Mouse (Mus musculus) forebrain, embryonic 12.5 days (tissue): Measurements from ENCODE around the gene Veph1. TPM values are rescaled to one million over a fixed set of nuclear protein-coding genes. Genes with fewer than 3 reads are reported as not detected.

Source experiments
- ATAC-seq: fragments of 200-750 bp; cut with Nextera tagmentation; 2 replicates; pipeline ENCODE4 v1.8.0; 2017; ENCODE audit warnings: moderate TSS enrichment; ENCODE audit not compliant: low FRiP score
- H3K27ac ChIP-seq: fragments of 300-500 bp; sonication (generic); 2 replicates; pipeline ENCODE4 v1.5.1; 2016; ENCODE audit warnings: mild to moderate bottlenecking
- H3K27me3 ChIP-seq: fragments of 300-500 bp; sonication (generic); 2 replicates; pipeline ENCODE4 v1.6.1; 2016; ENCODE audit warnings: mild to moderate bottlenecking
- H3K36me3 ChIP-seq: fragments of 300-500 bp; sonication (generic); replicated peaks from 2 replicates; pipeline ENCODE4 v1.6.1; 2016; ENCODE audit warnings: mild to moderate bottlenecking
- H3K4me1 ChIP-seq: fragments of 300-500 bp; sonication (generic); 2 replicates; pipeline ENCODE4 v1.6.1; 2016
- H3K4me2 ChIP-seq: fragments of 300-500 bp; sonication (generic); 2 replicates; pipeline ENCODE4 v1.6.1; 2016; ENCODE audit warnings: mild to moderate bottlenecking, moderate library complexity
- H3K4me3 ChIP-seq: fragments of 300-500 bp; sonication (generic); replicated peaks from 2 replicates; pipeline ENCODE4 v1.5.1; 2016; ENCODE audit warnings: mild to moderate bottlenecking
- H3K9ac ChIP-seq: fragments of 300-500 bp; sonication (generic); 2 replicates; pipeline ENCODE4 v1.6.1; 2016; ENCODE audit warnings: mild to moderate bottlenecking
- H3K9me3 ChIP-seq: fragments of 300-500 bp; sonication (generic); 2 replicates; pipeline ENCODE4 v1.6.1; 2016
- WGBS: fragments of 180-500 bp; shearing (Covaris S2); methylation state at CpG from one replicate; pipeline ENCODE4 v1.1.7; 2016; 5-methylcytosine and 5-hydroxymethylcytosine counted together
- polyA plus RNA-seq: library from polyadenylated mRNA; unstranded; fragments of >200 nt; fragmentation: Nextera tagmentation; extraction: Ambion mirVana; gene quantifications from 2 replicates; pipeline ENCODE4 v1.2.1, GENCODE M21; 2016

The Veph1 gene
- polyA plus RNA-seq, 1 experiment from 2014 or later, result 16.7 TPM

- Histone ChIP-seq H3K27me3 (no peaks in the 10 kb centered on the region), H3K4me2 (no peak overlapping the region), H3K27ac (no peak overlapping the region), H3K9ac (no peak overlapping the region), H3K4me1 (no peaks in the 10 kb centered on the region), H3K4me3 (no peak overlapping the region), H3K36me3 (no peaks in the 10 kb centered on the region), H3K9me3 (no peaks in the 10 kb centered on the region)
- WGBS, result 59% methylated on average over 4 of the region's 4 CpGs
- ATAC-seq, result no peak
Observed at GRCm38 (mm10) chr3:66080631-66081362, 215.8 kb downstream of the Veph1 start.

- H3K27ac ChIP-seq, result no peak overlapping the region
- 91% methylated on average over 4 of the region's 4 CpGs for WGBS
- no peak overlapping the region for H3K4me3 ChIP-seq
- ATAC-seq, result no peak
- no peak overlapping the region for H3K4me2 ChIP-seq
- H3K4me1 ChIP-seq, result no peaks in the 10 kb centered on the region
- no peaks in the 10 kb centered on the region for H3K9me3 ChIP-seq
- no peaks in the 10 kb centered on the region for H3K36me3 ChIP-seq
- H3K9ac ChIP-seq, result no peak overlapping the region
- no peaks in the 10 kb centered on the region for H3K27me3 ChIP-seq
Observed at GRCm38 (mm10) chr3:66079886-66080285, 216.8 kb downstream of the Veph1 start.

DNA sequence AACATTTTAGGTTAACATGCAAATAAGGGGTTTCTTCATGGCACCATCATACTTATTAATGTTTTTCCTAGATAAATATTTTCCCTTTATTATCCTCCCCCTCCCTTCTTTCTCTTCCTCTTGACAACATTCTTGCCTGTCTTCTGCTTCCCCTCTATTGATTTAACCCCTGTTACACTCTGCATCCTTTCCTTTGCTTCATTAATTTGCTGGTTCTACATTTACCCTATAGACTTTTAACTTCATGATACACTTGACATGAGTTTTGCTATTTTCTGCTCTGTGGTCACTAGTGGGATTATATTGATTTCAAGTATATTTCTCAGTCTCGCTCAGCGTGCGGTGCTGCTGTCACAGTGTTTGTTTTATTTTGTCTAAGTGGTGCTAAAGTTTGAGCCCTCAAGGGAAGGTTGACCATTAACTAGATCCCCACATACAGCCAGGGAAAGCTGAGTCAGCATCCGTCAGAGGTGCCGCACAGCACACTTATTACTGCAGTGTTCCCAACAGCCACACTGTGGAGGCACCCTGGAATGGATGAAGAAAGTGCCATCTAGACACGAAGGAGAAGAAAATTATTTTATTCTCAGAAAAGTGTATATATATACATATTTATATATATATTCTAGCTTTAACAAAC lies 217.6 kb downstream of the Veph1 start:
- Histone ChIP-seq H3K4me1 (no peaks in the 10 kb centered on the region), H3K36me3 (no peaks in the 10 kb centered on the region), H3K27ac (no peak overlapping the region), H3K9me3 (no peaks in the 10 kb centered on the region), H3K4me3 (no peak overlapping the region), H3K9ac (no peak overlapping the region), H3K27me3 (no peaks in the 10 kb centered on the region), H3K4me2 (no peak overlapping the region)
- no peak for ATAC-seq
- 82% methylated on average over 6 of the region's 6 CpGs for WGBS

- no peaks in the 10 kb centered on the region for H3K27me3 ChIP-seq
- no peak overlapping the region for H3K4me2 ChIP-seq
- H3K4me3 ChIP-seq, result no peak overlapping the region
- no peaks in the 10 kb centered on the region for H3K9me3 ChIP-seq
- no peak overlapping the region for H3K9ac ChIP-seq
- no peaks in the 10 kb centered on the region for H3K4me1 ChIP-seq
- no peaks in the 10 kb centered on the region for H3K36me3 ChIP-seq
- 88% methylated on average over 23 of the region's 23 CpGs for WGBS
- ATAC-seq, result no peak
- no peak overlapping the region for H3K27ac ChIP-seq
Observed at GRCm38 (mm10) chr3:66078026-66078721, 218.5 kb downstream of the Veph1 start.

- no peak overlapping the region for H3K4me3 ChIP-seq
- no peak overlapping the region for H3K27ac ChIP-seq
- H3K9me3 ChIP-seq, result no peaks in the 10 kb centered on the region
- no peaks in the 10 kb centered on the region for H3K36me3 ChIP-seq
- WGBS, result 90% methylated on average over 1 of the region's 1 CpGs
- no peak for ATAC-seq
- no peak overlapping the region for H3K4me2 ChIP-seq
- no peaks in the 10 kb centered on the region for H3K4me1 ChIP-seq
- H3K27me3 ChIP-seq, result no peaks in the 10 kb centered on the region
- H3K9ac ChIP-seq, result no peak overlapping the region
Observed at GRCm38 (mm10) chr3:66070274-66070673, 226.4 kb downstream of the Veph1 start.

- WGBS, result 50% methylated on average over 6 of the region's 6 CpGs
- Histone ChIP-seq H3K36me3 (no peaks in the 10 kb centered on the region), H3K27me3 (no peaks in the 10 kb centered on the region), H3K9me3 (no peaks in the 10 kb centered on the region), H3K4me2 (no peak overlapping the region), H3K4me3 (no peak overlapping the region), H3K27ac (no peak overlapping the region), H3K4me1 (no peaks in the 10 kb centered on the region), H3K9ac (no peak overlapping the region)
- ATAC-seq, result no peak
Observed at GRCm38 (mm10) chr3:66063881-66064280, 232.8 kb downstream of the Veph1 start.

- Histone ChIP-seq H3K4me3 (no peak overlapping the region), H3K27me3 (no peaks in the 10 kb centered on the region), H3K9me3 (no peaks in the 10 kb centered on the region), H3K36me3 (no peaks in the 10 kb centered on the region), H3K27ac (no peak overlapping the region), H3K9ac (no peak overlapping the region), H3K4me1 (no peaks in the 10 kb centered on the region), H3K4me2 (no peak overlapping the region)
- 96% methylated on average over 16 of the region's 16 CpGs for WGBS
- ATAC-seq, result no peak
Observed at GRCm38 (mm10) chr3:66056912-66057311, 239.7 kb downstream of the Veph1 start.

- Histone ChIP-seq H3K4me2 (no peak overlapping the region), H3K36me3 (no peaks in the 10 kb centered on the region), H3K4me1 (no peaks in the 10 kb centered on the region), H3K9me3 (no peaks in the 10 kb centered on the region), H3K27me3 (no peaks in the 10 kb centered on the region), H3K27ac (no peak overlapping the region), H3K9ac (no peak overlapping the region), H3K4me3 (no peak overlapping the region)
- 95% methylated on average over 7 of the region's 7 CpGs for WGBS
- no peak for ATAC-seq
Observed at GRCm38 (mm10) chr3:66055652-66056051, 241.0 kb downstream of the Veph1 start.

DNA sequence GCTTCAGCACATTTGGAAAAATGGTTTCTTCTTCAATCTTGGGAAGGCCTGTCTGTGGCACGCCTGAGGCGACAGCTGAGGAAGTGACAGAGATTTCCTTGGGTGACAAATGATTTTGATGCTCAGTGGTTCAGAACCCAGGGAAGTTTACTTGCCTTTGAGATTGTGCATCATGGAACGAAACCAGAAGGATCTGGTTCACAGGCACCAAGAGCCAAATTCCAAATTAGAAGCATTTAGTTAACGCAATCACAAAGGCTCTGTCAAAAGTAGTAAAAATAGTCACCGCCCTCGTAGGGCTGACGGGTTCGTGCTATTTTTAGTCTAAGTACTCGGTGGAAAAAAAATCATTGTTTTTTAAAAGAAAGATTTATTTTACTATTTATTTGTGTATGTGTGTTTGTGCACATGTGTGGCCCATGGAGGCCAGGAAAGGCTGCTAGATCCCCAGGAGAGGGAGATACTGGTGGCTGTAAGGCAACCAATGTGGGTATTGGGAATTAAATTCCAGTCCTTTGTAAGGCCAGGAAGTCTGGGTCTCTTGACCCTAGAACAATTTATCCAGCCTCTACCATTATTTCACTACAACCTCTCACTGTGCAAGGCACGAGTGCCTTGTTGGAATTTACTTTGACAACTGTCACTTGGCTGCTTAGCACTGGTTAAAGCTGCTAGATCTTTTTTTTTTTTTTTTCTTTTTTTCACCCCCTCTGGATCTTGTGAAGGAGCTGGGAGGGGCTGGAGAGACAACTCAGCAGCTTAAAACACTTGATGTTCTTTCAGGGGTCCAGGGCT lies 246.3 kb downstream of the Veph1 start:
- Histone ChIP-seq H3K9me3 (no peaks in the 10 kb centered on the region), H3K4me2 (no peak overlapping the region), H3K27me3 (no peaks in the 10 kb centered on the region), H3K36me3 (no peaks in the 10 kb centered on the region), H3K27ac (no peak overlapping the region), H3K9ac (no peak overlapping the region), H3K4me1 (no peaks in the 10 kb centered on the region), H3K4me3 (no peak overlapping the region)
- ATAC-seq, result no peak
- WGBS, result 66% methylated on average over 10 of the region's 10 CpGs

DNA sequence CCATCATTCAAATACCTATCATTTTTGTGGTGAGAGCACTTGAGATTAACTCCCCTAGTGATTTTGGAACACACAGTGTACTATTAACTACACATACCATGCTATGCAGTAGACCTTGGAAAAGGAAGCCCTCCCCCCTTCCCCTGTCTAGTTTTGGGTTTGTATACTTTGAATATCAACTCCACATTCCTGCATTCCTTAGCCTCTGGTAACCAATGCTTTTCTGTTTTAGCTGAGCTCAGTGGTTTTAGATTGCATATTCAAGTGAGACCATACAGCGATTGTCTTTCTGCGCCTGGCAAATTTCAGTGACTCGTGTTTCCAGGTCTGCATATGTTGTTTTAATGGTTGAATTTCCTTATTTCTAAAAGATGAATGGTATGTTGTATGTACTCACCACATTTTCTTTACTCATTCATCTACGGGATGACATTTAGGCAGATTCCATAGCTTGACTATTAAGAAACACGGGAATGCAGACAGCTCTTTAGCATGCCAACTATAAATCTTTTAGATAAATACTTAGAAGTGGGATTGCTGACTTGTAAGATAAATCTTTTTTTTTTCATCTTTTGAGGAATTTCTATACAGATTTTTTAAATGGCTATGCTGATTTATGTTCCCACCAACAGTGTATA lies 255.7 kb downstream of the Veph1 start:
- WGBS, result 80% methylated on average over 5 of the region's 5 CpGs

DNA sequence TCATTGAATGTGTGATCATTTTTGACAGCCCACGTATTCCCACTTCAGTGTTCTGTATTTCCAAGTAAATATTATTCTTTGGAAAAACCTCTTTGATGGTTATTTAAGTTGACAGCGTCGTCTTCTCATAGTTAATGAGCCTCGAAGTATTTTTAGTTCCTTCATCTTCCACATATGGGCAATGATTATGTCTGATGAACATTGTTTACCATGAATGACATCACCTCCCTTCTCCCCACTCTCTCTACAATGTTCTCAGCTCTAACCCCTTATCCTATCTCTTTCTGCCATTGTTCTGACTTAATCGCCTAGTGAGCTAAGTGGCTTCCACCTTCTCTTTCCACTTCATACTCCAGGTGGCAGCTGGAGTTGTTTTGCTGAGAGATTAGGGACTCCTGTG lies 261.4 kb downstream of the Veph1 start:
- Histone ChIP-seq H3K9ac (no peak overlapping the region), H3K36me3 (no peaks in the 10 kb centered on the region), H3K9me3 (no peaks in the 10 kb centered on the region), H3K27ac (no peak overlapping the region), H3K27me3 (no peaks in the 10 kb centered on the region), H3K4me3 (no peak overlapping the region), H3K4me2 (no peak overlapping the region), H3K4me1 (no peaks in the 10 kb centered on the region)
- WGBS, result 83% methylated on average over 5 of the region's 5 CpGs
- ATAC-seq, result no peak

More for the DNA sequence above, 255.7 kb downstream of the Veph1 start:
- Histone ChIP-seq H3K4me3 (no peak overlapping the region), H3K4me2 (no peak overlapping the region), H3K9ac (no peak overlapping the region), H3K27ac (no peak overlapping the region), H3K27me3 (no peaks in the 10 kb centered on the region), H3K9me3 (no peaks in the 10 kb centered on the region), H3K36me3 (no peaks in the 10 kb centered on the region), H3K4me1 (no peaks in the 10 kb centered on the region)
- ATAC-seq, result no peak

GRCm38 (mm10) chr3:66033346-66033745 lies 263.3 kb downstream of the Veph1 start:
- H3K4me1 ChIP-seq, result no peaks in the 10 kb centered on the region
- no peak overlapping the region for H3K27ac ChIP-seq
- no peaks in the 10 kb centered on the region for H3K9me3 ChIP-seq
- WGBS, result 83% methylated on average over 2 of the region's 2 CpGs
- ATAC-seq, result no peak
- H3K36me3 ChIP-seq, result no peaks in the 10 kb centered on the region
- no peak overlapping the region for H3K4me3 ChIP-seq
- no peaks in the 10 kb centered on the region for H3K27me3 ChIP-seq
- no peak overlapping the region for H3K4me2 ChIP-seq
- H3K9ac ChIP-seq, result no peak overlapping the region
